Mouse (Mus musculus) lung, adult 2 months (tissue): ENCODE data around the gene Mertk.

Experiments used
- CTCF ChIP-seq: fragments of 200-500 bp; IDR thresholded peaks from 2 replicates; pipeline ENCODE4 v1.5.1; 2011; ENCODE audit warnings: mild to moderate bottlenecking, low read length, control low read depth; ENCODE audit not compliant: insufficient read depth
- POLR2A ChIP-seq: fragments of 200-500 bp; IDR thresholded peaks from 2 replicates; pipeline ENCODE4 v1.6.1; 2011; ENCODE audit warnings: low read depth, mild to moderate bottlenecking, control low read depth, low read length, borderline replicate concordance; ENCODE audit errors: extremely low read depth

GRCm38 (mm10) chr2:128816916-128817315, 118.2 kb downstream of the Mertk start:
- TF ChIP-seq CTCF (no peak), POLR2A (no peak)
